Mouse (Mus musculus): ENCODE measurements around the gene Mfsd1. TPM values are rescaled to one million over a fixed set of nuclear protein-coding genes. Genes with fewer than 3 reads are reported as not detected.

The Mfsd1 gene
- polyA plus RNA-seq, 1 experiment, result 191 TPM

DNA sequence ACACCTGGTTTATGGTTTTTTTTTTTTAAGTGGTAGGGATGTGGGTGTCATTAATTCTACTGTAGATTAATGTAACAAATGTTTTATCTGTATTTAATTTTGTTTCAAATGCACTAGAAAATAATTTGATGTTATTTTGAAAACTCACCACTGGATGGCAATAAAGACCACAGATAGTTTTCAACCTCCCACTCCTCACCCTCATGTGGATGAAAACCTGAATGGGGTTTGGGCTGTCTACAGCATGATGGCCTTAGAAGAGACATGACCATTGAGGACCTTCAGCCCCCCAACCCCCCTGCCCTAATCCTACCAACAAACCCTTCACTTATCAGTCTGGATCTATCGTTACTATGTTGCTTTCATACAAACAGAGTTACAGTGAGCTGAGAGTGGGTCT lies 42.1 kb downstream of the Mfsd1 start:
- Histone ChIP-seq H3K27me3 (replicated peaks; ENCODE audit: control insufficient read depth, insufficient read depth, low read length) (no peaks in the 10 kb centered on the region), H3K4me3 (ENCODE audit: insufficient read depth, low read depth, low read length) (no peak overlapping the region), H3K4me1 (ENCODE audit: control insufficient read depth, insufficient read depth, low read length) (no peaks in the 10 kb centered on the region), H3K36me3 (ENCODE audit: control insufficient read depth, insufficient read depth, low read length) (no peaks in the 10 kb centered on the region), H3K27ac (ENCODE audit: insufficient read depth, low read depth, low read length) (no peak overlapping the region)
- DNase-seq, result no peak
- 80% methylated on average over 1 of the region's 1 CpGs for WGBS
- TF ChIP-seq CTCF (conservative IDR thresholded peaks at IDR 0.05; ENCODE audit: insufficient read depth, insufficient read length, low read depth, low read length) (0 out of 2 replicates have a peak, but pooled peaks have one; percentile 6), POLR2A (IDR thresholded peaks at IDR 0.05; ENCODE audit: low read depth, low read length) (no peak)

DNA sequence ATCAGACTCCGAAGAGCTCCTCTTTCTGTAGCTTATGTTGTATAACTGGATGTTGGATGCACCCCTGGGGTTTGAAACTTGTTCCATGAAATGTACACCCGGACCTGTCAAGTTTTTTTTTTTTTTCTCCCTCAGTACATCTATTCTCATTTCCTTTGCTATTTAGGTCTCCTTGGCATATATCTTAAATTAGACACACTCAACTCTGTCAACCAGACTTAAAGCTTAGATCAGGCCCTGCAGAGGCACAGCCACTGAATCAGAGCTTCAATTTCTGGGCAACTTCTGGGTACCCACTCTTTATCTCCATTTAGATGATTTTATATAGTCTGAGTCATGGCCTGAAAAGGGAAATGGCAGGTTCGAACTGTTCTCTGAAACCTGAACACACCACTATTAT lies 60.6 kb downstream of the Mfsd1 start:
- no peak for DNase-seq
- H3K27ac ChIP-seq (ENCODE audit: insufficient read depth, low read depth, low read length), result no peak overlapping the region
- H3K36me3 ChIP-seq (ENCODE audit: control insufficient read depth, insufficient read depth, low read length), result no peaks in the 10 kb centered on the region
- TF ChIP-seq CTCF (conservative IDR thresholded peaks at IDR 0.05; ENCODE audit: insufficient read depth, insufficient read length, low read depth, low read length), result no peak
- no peak for TF ChIP-seq POLR2A (IDR thresholded peaks at IDR 0.05; ENCODE audit: low read depth, low read length)
- H3K4me1 ChIP-seq (ENCODE audit: control insufficient read depth, insufficient read depth, low read length), result no peaks in the 10 kb centered on the region
- 84% methylated on average over 3 of the region's 3 CpGs for WGBS
- no peak overlapping the region for H3K4me3 ChIP-seq (ENCODE audit: insufficient read depth, low read depth, low read length)
- no peaks in the 10 kb centered on the region for H3K27me3 ChIP-seq (replicated peaks; ENCODE audit: control insufficient read depth, insufficient read depth, low read length)

GRCm38 (mm10) chr3:67645640-67646466 lies 63.3 kb downstream of the Mfsd1 start:
- Histone ChIP-seq H3K27ac (ENCODE audit: insufficient read depth, low read depth, low read length) (no peak overlapping the region), H3K4me3 (ENCODE audit: insufficient read depth, low read depth, low read length) (no peak overlapping the region), H3K27me3 (replicated peaks; ENCODE audit: control insufficient read depth, insufficient read depth, low read length) (no peaks in the 10 kb centered on the region), H3K4me1 (ENCODE audit: control insufficient read depth, insufficient read depth, low read length) (no peaks in the 10 kb centered on the region), H3K36me3 (ENCODE audit: control insufficient read depth, insufficient read depth, low read length) (no peaks in the 10 kb centered on the region)
- WGBS, result 84% methylated on average over 7 of the region's 7 CpGs
- no peak for TF ChIP-seq CTCF (conservative IDR thresholded peaks at IDR 0.05; ENCODE audit: insufficient read depth, insufficient read length, low read depth, low read length)
- TF ChIP-seq POLR2A (IDR thresholded peaks at IDR 0.05; ENCODE audit: low read depth, low read length), result no peak
- DNase-seq, result no peak

Other genes starting within 250 kb of the Mfsd1 start
- 0.11 and 1.6 TPM in 2 replicates for gene Mlf1, start 208.6 kb upstream of the Mfsd1 start, polyA plus RNA-seq (2012; rRNA removed)
- not detected in 2 replicates for gene Gm17402, start 207.6 kb upstream of the Mfsd1 start, polyA plus RNA-seq (2012; rRNA removed)
- gene Gfm1, start 152.6 kb upstream of the Mfsd1 start, polyA plus RNA-seq (2012; rRNA removed), result 37.7 and 55.0 TPM in 2 replicates
- 25.7 and 34.1 TPM in 2 replicates for gene Lxn, start 118.8 kb upstream of the Mfsd1 start, polyA plus RNA-seq (2012; rRNA removed)
- gene Rarres1, start 67.2 kb upstream of the Mfsd1 start, polyA plus RNA-seq (2012; rRNA removed), result 1.7 and 2.5 TPM in 2 replicates